Mouse (Mus musculus) adrenal gland, adult 18-20 months (tissue): ENCODE results near the gene Irf2. TPM values are rescaled to one million over a fixed set of nuclear protein-coding genes. Genes with fewer than 3 reads are reported as not detected.
A peak's percentile ranks its signal among the peaks of the same experiment; 100 is the strongest.
"Not testable (repeated sequence)": the region's sequence is repeated elsewhere in the genome, so short reads cannot be mapped to it uniquely, and the experiment has no call there.

Source experiments
- DNase-seq, 2 experiments: peaks; one replicate each; pipeline ENCODE4 v3.0.0; 2021 to 2022; ENCODE audit warnings: low spot score in 2 of 2
- total RNA-seq, 2 experiments: library from RNA; stranded (reverse); gene quantifications; 1 replicate in 1 of 2; 2 replicates in 1 of 2; pipeline ENCODE4 v1.2.3; 2021

The Irf2 gene
- total RNA-seq, 2 experiments from 2014 or later = 46.8 to 54.1 TPM

GRCm38 (mm10) chr8:46722536-46722935 is 17.0 kb upstream of the Irf2 start:
- no peak for DNase-seq

- DNase-seq = no peak
Measured at GRCm38 (mm10) chr8:46726383-46726782, 13.1 kb upstream of the Irf2 start.

GRCm38 (mm10) chr8:46729671-46730070 is 9.9 kb upstream of the Irf2 start:
- DNase-seq = not testable (repeated sequence)

- DNase-seq = no peak
Measured at GRCm38 (mm10) chr8:46732381-46732915, 7.1 kb upstream of the Irf2 start.

GRCm38 (mm10) chr8:46733603-46734002 is 5.9 kb upstream of the Irf2 start:
- no peak for DNase-seq

GRCm38 (mm10) chr8:46735505-46735904 is 4.0 kb upstream of the Irf2 start:
- DNase-seq = no peak

GRCm38 (mm10) chr8:46736260-46736659 is 3.3 kb upstream of the Irf2 start:
- DNase-seq = no peak

GRCm38 (mm10) chr8:46737421-46737820 is 2.1 kb upstream of the Irf2 start:
- no peak for DNase-seq

GRCm38 (mm10) chr8:46737907-46738306 is 1.6 kb upstream of the Irf2 start:
- DNase-seq = peak in 1 of 2 experiments; percentile 46

GRCm38 (mm10) chr8:46738601-46739000 is 931 bp upstream of the Irf2 start:
- no peak for DNase-seq

- DNase-seq = peak in 1 of 2 experiments; percentile 35
Measured at GRCm38 (mm10) chr8:46739956-46740512, 502 bp downstream of the Irf2 start.

- DNase-seq = peak; percentile 74 to 81
Measured at GRCm38 (mm10) chr8:46740513-46741280, 1.2 kb downstream of the Irf2 start.

GRCm38 (mm10) chr8:46741281-46741791 is 1.8 kb downstream of the Irf2 start:
- peak; percentile 64 to 65 for DNase-seq

GRCm38 (mm10) chr8:46741991-46742690 is 2.6 kb downstream of the Irf2 start:
- no peak for DNase-seq

- no peak for DNase-seq
Measured at GRCm38 (mm10) chr8:46742691-46743082, 3.2 kb downstream of the Irf2 start.

GRCm38 (mm10) chr8:46745464-46745863 is 5.9 kb downstream of the Irf2 start:
- no peak for DNase-seq

- DNase-seq = no peak
Measured at GRCm38 (mm10) chr8:46747311-46747980, 7.9 kb downstream of the Irf2 start.

GRCm38 (mm10) chr8:46750000-46750399 is 10.5 kb downstream of the Irf2 start:
- no peak for DNase-seq

GRCm38 (mm10) chr8:46750566-46750965 is 11.0 kb downstream of the Irf2 start:
- no peak for DNase-seq

GRCm38 (mm10) chr8:46751151-46751550 is 11.6 kb downstream of the Irf2 start:
- DNase-seq = no peak

- no peak for DNase-seq
Measured at GRCm38 (mm10) chr8:46752986-46753385, 13.5 kb downstream of the Irf2 start.
